Mouse (Mus musculus) central nervous system, embryonic 14 days (tissue): ENCODE results near the gene Ly6c2. TPM values are rescaled to one million over a fixed set of nuclear protein-coding genes. Genes with fewer than 3 reads are reported as not detected.

Experiments
- polyA plus RNA-seq: library from polyadenylated mRNA; depleted of rRNA; stranded (reverse); fragments of >200 nt; gene quantifications from 2 replicates; pipeline ENCODE4 v1.2.3, GENCODE M21; 2012; rRNA removed

Ly6c2 gene
- 0.76 and 1.6 TPM in 2 replicates for polyA plus RNA-seq

DNA sequence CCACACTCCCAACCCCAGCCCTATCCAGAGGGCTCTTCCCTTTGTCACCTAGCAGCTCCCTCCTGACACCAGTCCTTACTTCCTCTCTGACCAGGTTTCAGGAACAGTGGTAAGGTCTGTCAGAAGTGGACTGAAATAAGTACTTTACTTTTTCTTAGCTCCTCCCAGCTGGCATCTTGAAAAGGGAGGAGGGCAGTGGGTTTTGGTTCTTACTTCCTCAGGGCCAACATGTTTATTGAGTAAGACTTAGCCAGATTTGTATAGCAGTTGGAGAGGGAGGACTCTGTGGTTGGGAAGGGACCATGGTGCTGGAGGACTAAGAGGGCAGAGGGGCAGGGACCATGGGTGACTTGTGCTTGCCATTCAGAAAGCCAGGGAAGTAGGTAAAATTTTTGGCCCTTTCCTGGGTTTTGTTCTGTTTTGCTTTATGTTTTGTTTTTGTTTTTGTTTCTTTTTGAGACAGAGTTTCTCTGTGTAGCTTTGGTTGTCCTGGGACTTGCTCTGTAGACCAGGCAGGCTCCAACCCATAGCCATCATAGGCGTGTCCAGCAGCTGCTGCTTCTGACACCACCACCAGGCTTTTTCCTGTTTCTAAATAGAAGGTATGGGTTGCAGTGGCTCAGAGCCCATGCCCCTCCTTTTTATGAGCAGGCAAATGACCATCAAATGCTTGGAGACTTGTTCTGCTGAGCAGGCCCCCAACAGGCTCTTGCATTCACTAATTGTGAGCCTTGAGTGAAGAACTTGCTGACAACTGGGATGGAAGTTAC is at the start of gene Ly6c2:
Ly6c2 (minus strand) TSS at position 110 of the 770 bp plus-strand sequence.

DNA sequence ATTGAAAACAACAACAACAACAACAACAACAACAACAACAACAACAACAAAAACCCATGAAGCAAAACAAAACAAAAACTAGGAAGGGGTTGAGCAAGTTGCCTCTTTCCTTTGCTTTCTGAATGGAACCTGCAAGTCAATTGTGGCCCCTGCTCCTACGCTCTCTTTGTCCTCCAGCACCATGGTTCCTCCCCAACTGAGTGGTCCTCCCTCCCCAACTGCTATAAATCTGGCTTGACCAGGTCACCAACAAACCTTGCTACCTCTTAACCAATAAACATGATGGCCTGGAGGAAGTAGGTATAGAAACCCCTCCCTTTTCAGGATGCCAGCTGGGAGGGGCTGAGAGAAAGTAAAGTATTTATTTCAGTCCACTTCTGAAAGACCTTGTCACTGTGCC is 43.2 kb upstream of the Ly6c2 start, which contains the start of gene Ly6g:
Ly6g (plus strand) TSS at position 301 of the 400 bp plus-strand sequence.

Other genes with a start within 250 kb of the Ly6c2 start
- gene 2010109I03Rik, start 214.9 kb downstream of the Ly6c2 start, polyA plus RNA-seq = not detected in 2 replicates
- not detected in 2 replicates for gene Ly6i, start 128.5 kb downstream of the Ly6c2 start, polyA plus RNA-seq
- gene Ly6a, start 113.9 kb downstream of the Ly6c2 start, polyA plus RNA-seq = 1.0 and 1.7 TPM in 2 replicates
- 2.6 and 2.7 TPM in 2 replicates for gene Ly6c1, start 63.1 kb downstream of the Ly6c2 start, polyA plus RNA-seq
- not detected in 2 replicates for gene Ly6g, start 43.3 kb upstream of the Ly6c2 start, polyA plus RNA-seq
- gene BC025446, start 104.4 kb upstream of the Ly6c2 start, polyA plus RNA-seq = 0.05 TPM in 1 of 2 replicates, not detected in the other
- gene Ly6f, start 156.5 kb upstream of the Ly6c2 start, polyA plus RNA-seq = not detected in 2 replicates